Mouse (Mus musculus) brain, adult 2 months (tissue): Measurements from ENCODE around the gene Zfp458.

Experiments
- DNase-seq: peaks from one replicate; pipeline ENCODE4 v3.0.0; 2011; ENCODE audit warnings: low read depth, low spot score

The Zfp458 gene

GRCm38 (mm10) chr13:67278314-67278713 is at the start of gene Zfp458:
TSS of gene Zfp458 (minus strand) at chr13:67278466.
- peak; percentile 63 for DNase-seq

- DNase-seq = peak; percentile 12
Observed at GRCm38 (mm10) chr13:67306718-67307117, 28.5 kb upstream of the Zfp458 start.

GRCm38 (mm10) chr13:67305822-67306672 is 27.8 kb upstream of the Zfp458 start, which contains the start of gene Zfp457:
TSS of gene Zfp457 (minus strand) at chr13:67306485.
- DNase-seq = peak; percentile 98

GRCm38 (mm10) chr13:67269383-67270065 is 8.7 kb downstream of the Zfp458 start:
- DNase-seq = peak; percentile 23

- peak; percentile 97 for DNase-seq
Observed at GRCm38 (mm10) chr13:67268568-67269369, 9.5 kb downstream of the Zfp458 start.

GRCm38 (mm10) chr13:67214015-67214607 is 64.2 kb downstream of the Zfp458 start:
- no peak for DNase-seq
